Mouse (Mus musculus) midbrain, embryonic 13.5 days (tissue): Measurements from ENCODE around the gene Pakap. TPM values are rescaled to one million over a fixed set of nuclear protein-coding genes. Genes with fewer than 3 reads are reported as not detected.

Source experiments
- ATAC-seq: fragments of 200-750 bp; cut with Nextera tagmentation; 2 replicates; pipeline ENCODE4 v1.8.0; 2017; ENCODE audit warnings: mild to moderate bottlenecking, moderate TSS enrichment, moderate library complexity
- H3K27ac ChIP-seq: fragments of 300-500 bp; sonication (generic); 2 replicates; pipeline ENCODE4 v1.5.1; 2015; ENCODE audit warnings: inconsistent platforms, mild to moderate bottlenecking, moderate library complexity
- H3K27me3 ChIP-seq: fragments of 300-500 bp; sonication (generic); 2 replicates; pipeline ENCODE4 v1.6.1; 2015; ENCODE audit warnings: mild to moderate bottlenecking, inconsistent platforms
- H3K36me3 ChIP-seq: fragments of 300-500 bp; sonication (generic); 2 replicates; pipeline ENCODE4 v1.6.1; 2015; ENCODE audit warnings: mild to moderate bottlenecking, inconsistent platforms
- H3K4me1 ChIP-seq: fragments of 300-500 bp; sonication (generic); replicated peaks from 2 replicates; pipeline ENCODE4 v1.6.1; 2015; ENCODE audit warnings: inconsistent platforms
- H3K4me2 ChIP-seq: fragments of 300-500 bp; sonication (generic); replicated peaks from 2 replicates; pipeline ENCODE4 v1.6.1; 2015; ENCODE audit warnings: moderate library complexity, mild to moderate bottlenecking, inconsistent platforms
- H3K4me3 ChIP-seq: fragments of 300-500 bp; sonication (generic); replicated peaks from 2 replicates; pipeline ENCODE4 v1.5.1; 2015; ENCODE audit warnings: mild to moderate bottlenecking, inconsistent platforms
- H3K9ac ChIP-seq: fragments of 300-500 bp; sonication (generic); replicated peaks from 2 replicates; pipeline ENCODE4 v1.6.1; 2015; ENCODE audit warnings: mild to moderate bottlenecking, inconsistent platforms
- H3K9me3 ChIP-seq: fragments of 300-500 bp; sonication (generic); 2 replicates; pipeline ENCODE4 v1.6.1; 2016; ENCODE audit warnings: mild to moderate bottlenecking, inconsistent platforms
- WGBS: fragments of 180-500 bp; shearing (Covaris S2); methylation state at CpG from one replicate; pipeline ENCODE4 v1.1.7; 2015; 5-methylcytosine and 5-hydroxymethylcytosine counted together
- polyA plus RNA-seq: library from polyadenylated mRNA; unstranded; fragments of >200 nt; fragmentation: Nextera tagmentation; extraction: Ambion mirVana; gene quantifications from 2 replicates; pipeline ENCODE4 v1.2.1, GENCODE M21; 2015

Pakap gene
- polyA plus RNA-seq, 1 experiment from 2014 or later = 7.3 TPM

DNA sequence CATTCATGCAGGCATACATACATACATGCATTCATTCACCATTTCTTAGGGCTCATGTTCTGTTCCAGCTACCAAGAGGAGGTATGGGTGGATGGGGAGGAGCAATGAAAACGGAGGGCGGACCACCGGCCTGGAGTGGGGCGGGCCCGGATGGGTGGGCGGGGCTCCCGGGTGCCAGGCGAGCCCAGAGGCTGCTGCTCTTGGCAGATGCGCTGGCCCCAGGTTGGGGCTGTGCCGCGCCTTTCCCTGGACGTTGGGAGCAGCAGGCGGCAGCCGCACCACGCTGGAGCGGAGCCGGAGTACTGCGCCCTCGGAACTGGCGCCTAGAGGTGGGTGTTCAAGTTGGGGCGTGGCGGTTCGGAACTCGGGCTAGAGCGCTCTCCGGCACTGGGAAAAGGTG is 214.0 kb downstream of the Pakap start:
- under 1% methylated on average over 21 of the region's 26 CpGs for WGBS
- no peaks in the 10 kb centered on the region for H3K36me3 ChIP-seq

GRCm38 (mm10) chr4:57782549-57783390 is 214.8 kb downstream of the Pakap start:
- ATAC-seq = peak; percentile 69
- Histone ChIP-seq H3K4me1 (peaks cover 38% of the 10 kb centered on the region), H3K27ac (no peak overlapping the region), H3K4me3 (peak overlapping the region; percentile 48), H3K36me3 (no peaks in the 10 kb centered on the region), H3K9me3 (no peaks in the 10 kb centered on the region), H3K9ac (peak overlapping the region; percentile 64), H3K27me3 (peaks cover 13% of the 10 kb centered on the region), H3K4me2 (peak overlapping the region; percentile 76)
- 1% methylated on average over 33 of the region's 33 CpGs for WGBS

More for the DNA sequence above, 214.0 kb downstream of the Pakap start:
- Histone ChIP-seq H3K4me1 (peaks cover 38% of the 10 kb centered on the region), H3K4me3 (peak overlapping the region; percentile 48), H3K9me3 (no peaks in the 10 kb centered on the region), H3K9ac (peak overlapping the region; percentile 64), H3K27me3 (peaks cover 13% of the 10 kb centered on the region), H3K27ac (no peak overlapping the region; the same call in 1 of the 2 replicates), H3K4me2 (peak overlapping the region; percentile 76)
- ATAC-seq = peak; percentile 91

DNA sequence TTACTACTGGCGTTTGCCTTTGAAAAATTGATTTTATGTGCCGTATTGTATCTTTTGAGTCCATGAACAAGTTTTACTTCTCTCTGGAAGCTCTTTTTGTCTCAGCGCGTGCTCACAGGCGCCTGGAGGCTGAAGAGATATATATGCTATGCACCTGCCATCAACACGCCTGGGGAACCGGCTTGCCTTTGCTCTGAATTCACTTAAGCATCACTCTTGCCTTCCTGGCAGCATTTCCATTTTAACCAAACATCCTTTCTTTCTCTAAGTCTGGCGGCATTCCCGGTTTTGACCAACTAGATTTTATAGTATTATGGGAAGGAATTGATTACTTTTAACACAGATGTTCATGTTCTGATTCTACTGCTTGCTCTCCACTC is 215.4 kb downstream of the Pakap start:
- Histone ChIP-seq H3K9me3 (no peaks in the 10 kb centered on the region), H3K9ac (no peak overlapping the region; the same call in 1 of the 2 replicates), H3K4me3 (peak overlapping the region; percentile 48), H3K27me3 (peaks cover 13% of the 10 kb centered on the region), H3K4me1 (peaks cover 38% of the 10 kb centered on the region), H3K4me2 (peak overlapping the region; percentile 76), H3K27ac (no peak overlapping the region), H3K36me3 (no peaks in the 10 kb centered on the region)
- 36% methylated on average over 9 of the region's 9 CpGs for WGBS
- ATAC-seq = no peak

- Histone ChIP-seq H3K9me3 (no peaks in the 10 kb centered on the region), H3K27me3 (peaks cover 13% of the 10 kb centered on the region), H3K36me3 (no peaks in the 10 kb centered on the region), H3K4me2 (peak overlapping the region; percentile 76; the same call in 1 of the 2 replicates), H3K9ac (no peak overlapping the region), H3K27ac (no peak overlapping the region), H3K4me3 (no peak overlapping the region), H3K4me1 (peaks cover 38% of the 10 kb centered on the region)
- 77% methylated on average over 11 of the region's 11 CpGs for WGBS
- no peak for ATAC-seq
Observed at GRCm38 (mm10) chr4:57783853-57784600, 216.0 kb downstream of the Pakap start.

- Histone ChIP-seq H3K4me1 (peaks cover 9% of the 10 kb centered on the region), H3K27me3 (peaks cover 8% of the 10 kb centered on the region; the same call in 1 of the 2 replicates), H3K9ac (no peak overlapping the region), H3K4me3 (no peak overlapping the region), H3K4me2 (no peak overlapping the region), H3K9me3 (no peaks in the 10 kb centered on the region), H3K27ac (no peak overlapping the region), H3K36me3 (no peaks in the 10 kb centered on the region)
- WGBS = 55% methylated on average over 5 of the region's 5 CpGs
- ATAC-seq = no peak
Observed at GRCm38 (mm10) chr4:57788709-57789108, 220.7 kb downstream of the Pakap start.

DNA sequence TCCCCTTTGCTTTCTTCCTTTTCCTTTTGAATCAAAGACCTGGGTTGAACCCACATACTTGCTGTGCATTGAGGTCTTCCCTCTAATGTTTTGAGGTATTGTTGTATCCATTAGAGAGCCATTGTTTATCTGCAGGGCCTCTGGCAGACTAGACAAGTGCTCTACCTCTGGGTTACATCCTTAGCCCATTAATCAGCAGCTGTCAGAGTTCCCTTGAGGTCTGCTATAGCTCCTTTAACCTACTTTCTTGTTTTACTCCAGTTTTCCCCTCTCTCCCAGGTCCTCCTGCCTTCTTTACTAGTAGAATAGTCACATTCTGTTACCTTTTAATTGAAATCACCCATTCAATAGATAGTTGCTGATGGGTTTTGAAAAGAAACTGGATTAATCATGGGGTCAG is 221.1 kb downstream of the Pakap start:
- H3K36me3 ChIP-seq = no peaks in the 10 kb centered on the region
- H3K4me1 ChIP-seq = 0 out of 2 replicates have a peak, but pooled peaks cover 5% of the 10 kb centered on the region
- no peak overlapping the region for H3K27ac ChIP-seq
- no peak overlapping the region for H3K9ac ChIP-seq
- H3K27me3 ChIP-seq = peaks cover 4% of the 10 kb centered on the region; the same call in 1 of the 2 replicates
- no peak overlapping the region for H3K4me2 ChIP-seq
- no peak overlapping the region for H3K4me3 ChIP-seq
- H3K9me3 ChIP-seq = no peaks in the 10 kb centered on the region
- ATAC-seq = no peak

- Histone ChIP-seq H3K36me3 (no peaks in the 10 kb centered on the region), H3K4me2 (no peak overlapping the region), H3K9me3 (no peaks in the 10 kb centered on the region; the same call in 1 of the 2 replicates), H3K9ac (no peak overlapping the region), H3K27me3 (no peaks in the 10 kb centered on the region), H3K27ac (no peak overlapping the region), H3K4me1 (peaks cover 11% of the 10 kb centered on the region), H3K4me3 (no peak overlapping the region)
- ATAC-seq = no peak
- WGBS = 62% methylated on average over 8 of the region's 8 CpGs
Observed at GRCm38 (mm10) chr4:57793989-57794388, 226.0 kb downstream of the Pakap start.

GRCm38 (mm10) chr4:57794547-57794946 is 226.6 kb downstream of the Pakap start:
- no peak overlapping the region for H3K4me3 ChIP-seq
- 27% methylated on average over 3 of the region's 3 CpGs for WGBS
- H3K36me3 ChIP-seq = no peaks in the 10 kb centered on the region
- H3K4me1 ChIP-seq = peaks cover 10% of the 10 kb centered on the region
- no peaks in the 10 kb centered on the region; the same call in 1 of the 2 replicates for H3K9me3 ChIP-seq
- H3K4me2 ChIP-seq = no peak overlapping the region
- H3K9ac ChIP-seq = no peak overlapping the region
- no peaks in the 10 kb centered on the region for H3K27me3 ChIP-seq
- no peak overlapping the region for H3K27ac ChIP-seq
- no peak for ATAC-seq

GRCm38 (mm10) chr4:57797548-57798285 is 229.7 kb downstream of the Pakap start:
- Histone ChIP-seq H3K36me3 (no peaks in the 10 kb centered on the region), H3K4me3 (no peak overlapping the region), H3K4me1 (peaks cover 9% of the 10 kb centered on the region), H3K4me2 (no peak overlapping the region), H3K9ac (no peak overlapping the region), H3K27me3 (no peaks in the 10 kb centered on the region), H3K9me3 (no peaks in the 10 kb centered on the region; the same call in 1 of the 2 replicates), H3K27ac (no peak overlapping the region)
- 81% methylated on average over 9 of the region's 9 CpGs for WGBS
- ATAC-seq = no peak

DNA sequence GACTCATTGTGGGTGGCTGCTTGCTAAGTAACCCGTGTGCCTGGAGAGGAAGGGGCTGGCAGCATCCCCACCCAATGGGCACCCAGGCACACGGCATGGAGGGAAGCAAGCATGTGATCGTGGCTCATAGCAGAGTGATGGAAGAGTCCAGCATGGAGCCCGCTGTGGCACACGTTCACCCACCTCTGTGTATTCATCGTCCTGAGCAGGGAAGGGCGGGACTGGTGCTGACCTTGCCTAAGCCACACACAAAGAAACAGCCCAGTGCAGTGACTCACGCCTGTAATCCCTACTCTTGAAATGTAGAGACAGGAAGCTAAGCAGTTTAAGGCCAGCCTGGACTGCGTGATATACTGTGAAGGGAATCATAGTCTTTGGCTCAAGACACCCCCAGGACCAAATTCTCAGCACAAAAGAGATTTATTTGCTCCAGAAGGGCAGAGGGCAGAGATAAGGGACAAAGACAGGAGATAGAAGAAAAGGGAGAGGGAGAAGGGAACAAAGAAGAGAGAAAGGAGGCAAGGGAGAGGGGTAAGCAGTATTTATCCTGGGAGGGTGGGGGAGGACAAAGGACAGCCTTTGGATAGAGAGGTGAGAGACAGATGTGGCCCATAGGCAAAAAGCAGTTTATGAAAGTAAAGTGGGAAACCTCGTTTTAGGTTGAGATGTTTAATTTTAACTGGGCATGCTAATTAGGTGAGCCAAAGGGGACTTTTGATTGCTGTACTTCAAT is 230.5 kb downstream of the Pakap start:
- Histone ChIP-seq H3K36me3 (no peaks in the 10 kb centered on the region), H3K4me1 (peaks cover 9% of the 10 kb centered on the region), H3K9ac (no peak overlapping the region; the same call in 1 of the 2 replicates), H3K9me3 (no peaks in the 10 kb centered on the region; the same call in 1 of the 2 replicates), H3K4me2 (no peak overlapping the region), H3K27me3 (no peaks in the 10 kb centered on the region), H3K27ac (peak overlapping the region; percentile 54; the same call in 1 of the 2 replicates), H3K4me3 (no peak overlapping the region)
- 8% methylated on average over 10 of the region's 10 CpGs for WGBS
- ATAC-seq = peak; percentile 81

GRCm38 (mm10) chr4:57799297-57799696 is 231.3 kb downstream of the Pakap start:
- Histone ChIP-seq H3K27ac (no peak overlapping the region), H3K4me2 (no peak overlapping the region), H3K4me3 (no peak overlapping the region), H3K36me3 (no peaks in the 10 kb centered on the region), H3K9me3 (no peaks in the 10 kb centered on the region; the same call in 1 of the 2 replicates), H3K4me1 (peaks cover 9% of the 10 kb centered on the region), H3K27me3 (no peaks in the 10 kb centered on the region), H3K9ac (no peak overlapping the region)
- no peak for ATAC-seq
- 62% methylated on average over 1 of the region's 1 CpGs for WGBS
